8 mouse cellular contexts compared by ENCODE assay signal in the genomic region with DNA sequence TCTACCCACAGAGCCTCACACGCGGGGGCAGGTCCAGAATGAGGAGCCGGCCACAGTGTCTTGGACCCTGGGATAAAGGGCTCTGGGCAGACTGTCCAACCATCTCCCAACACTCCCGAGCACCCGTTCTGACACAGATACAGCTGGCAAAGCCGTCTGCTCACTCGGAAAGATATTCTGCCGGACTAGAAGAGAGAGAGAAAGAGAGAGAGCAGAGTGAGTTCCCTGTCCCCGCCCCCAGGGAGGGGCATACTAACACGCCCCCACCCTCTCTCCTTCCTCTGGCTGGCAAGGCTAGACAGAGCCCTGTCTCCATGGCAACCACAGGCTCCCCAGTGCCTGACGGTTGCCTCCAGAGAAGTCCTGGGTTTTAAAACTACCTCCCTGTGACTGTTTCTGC. TPM values are rescaled to one million over a fixed set of nuclear protein-coding genes. Genes with fewer than 3 reads are reported as not detected.
DNase-seq lines count a peak whose midpoint lies in the region; ATAC-seq lines count a peak whose summit lies in the region.

No protein-coding gene starts in this region.

- peaks cover 31% of the 10 kb centered on the region for H3K4me1 ChIP-seq in intestine, embryonic 15.5 days (replicated peaks)

- H3K27me3 ChIP-seq in intestine, embryonic 15.5 days (replicated peaks), result peaks cover 5% of the 10 kb centered on the region

- no peak overlapping the region for H3K9ac ChIP-seq in intestine, embryonic 15.5 days

- peak; percentile 79 for ATAC-seq in activated CD4-positive, CD25-positive, alpha-beta regulatory T cell, adult 4 months
- ATAC-seq in intestine, embryonic 15.5 days, result peak; percentile 52; the same call in 1 of the 2 replicates
- ATAC-seq in megakaryocyte progenitor cell, adult 5-6 weeks (replicated peaks; ENCODE audit: poor library complexity), result peak; percentile 77
- ATAC-seq in erythroblast, adult 5-6 weeks (replicated peaks; ENCODE audit: low FRiP score, poor library complexity, severe bottlenecking), result no peak

- DNase-seq in embryo, embryonic 10.5 days (ENCODE audit: low spot score), result peak; percentile 96
- peak; percentile 59 to 61 for DNase-seq in gastrocnemius, postnatal 36 days
- peak; percentile 93 to 97 for DNase-seq in left cerebral cortex, postnatal 14 days (ENCODE audit: low spot score in 2 of 2)
- peak; percentile 95 to 97 for DNase-seq in right cerebral cortex, postnatal 10 days (ENCODE audit: low spot score in 2 of 2)

- H3K27ac ChIP-seq in intestine, embryonic 15.5 days, result 0 out of 2 replicates have a peak overlapping the region, but pooled peaks have one; percentile 8

- intact Hi-C loops in gastrocnemius, postnatal 36 days (cut with DNase I), result loop anchor here (5.0 kb wide), 1 partner anchor 179 kb away; no protein-coding TSS in a partner anchor
- intact Hi-C loops in left cerebral cortex, postnatal 14 days (cut with DNase I), result loop anchor here (1.0 kb wide), 1 partner anchor 360 kb away; no protein-coding TSS in a partner anchor

- H3K4me3 ChIP-seq in intestine, embryonic 15.5 days (replicated peaks), result 0 out of 2 replicates have a peak overlapping the region, but pooled peaks have one; percentile 3

- peak overlapping the region; percentile 50 for H3K4me2 ChIP-seq in intestine, embryonic 15.5 days (replicated peaks)

- no peaks in the 10 kb centered on the region for H3K36me3 ChIP-seq in intestine, embryonic 15.5 days

- WGBS in intestine, embryonic 15.5 days, result 4% methylated on average over 11 of the region's 11 CpGs

- no peaks in the 10 kb centered on the region for H3K9me3 ChIP-seq in intestine, embryonic 15.5 days

RNA-seq across cellular contexts. Expression of a gene that starts 7.1 kb away (rescaled TPM):
- under 1 TPM; 0.73 to 0.76 TPM for polyA plus RNA-seq in activated CD4-positive, CD25-positive, alpha-beta regulatory T cell, adult 4 months (2017; shearing (Covaris generic))
- total RNA-seq in gastrocnemius, postnatal 36 days (2021), result 1 to 10 TPM; 1.3 to 5.3 TPM
- 1.1 and 1.8 TPM in 2 replicates for polyA plus RNA-seq in intestine, embryonic 15.5 days (2015; fragmentation: Nextera tagmentation; extraction: Ambion mirVana)
- total RNA-seq in left cerebral cortex, postnatal 14 days (2021), result 1 to 10 TPM; 2.4 to 3.6 TPM
- total RNA-seq in megakaryocyte progenitor cell, adult 5-6 weeks (2015), result not detected in 2 replicates
- not detected in 2 replicates for total RNA-seq in megakaryocyte progenitor cell, adult 5-6 weeks (2017)
- total RNA-seq in erythroblast, adult 5-6 weeks (2015; ENCODE audit: low replicate concordance), result not detected in 2 replicates
- not detected in 2 replicates for total RNA-seq in erythroblast, adult 5-6 weeks (2017; ENCODE audit: low replicate concordance)

RNA-seq across cellular contexts. Expression of a gene that starts 11.2 kb away (rescaled TPM):
- 10 to 100 TPM; 28.2 to 38.9 TPM for polyA plus RNA-seq in activated CD4-positive, CD25-positive, alpha-beta regulatory T cell, adult 4 months (2017; shearing (Covaris generic))
- 10 to 100 TPM; 13.0 to 15.9 TPM for total RNA-seq in gastrocnemius, postnatal 36 days (2021)
- polyA plus RNA-seq in intestine, embryonic 15.5 days (2015; fragmentation: Nextera tagmentation; extraction: Ambion mirVana), result 84.5 and 85.4 TPM in 2 replicates
- total RNA-seq in left cerebral cortex, postnatal 14 days (2021), result 10 to 100 TPM; 39.6 to 40.7 TPM
- total RNA-seq in megakaryocyte progenitor cell, adult 5-6 weeks (2015), result 15.4 and 20.2 TPM in 2 replicates
- total RNA-seq in megakaryocyte progenitor cell, adult 5-6 weeks (2017), result 15.4 and 19.9 TPM in 2 replicates
- total RNA-seq in erythroblast, adult 5-6 weeks (2015; ENCODE audit: low replicate concordance), result 2.7 TPM in 2 replicates
- total RNA-seq in erythroblast, adult 5-6 weeks (2017; ENCODE audit: low replicate concordance), result 3.9 TPM in 1 of 2 replicates, not detected in the other

RNA-seq across cellular contexts. Expression of a gene that starts 33.8 kb away (rescaled TPM):
- polyA plus RNA-seq in activated CD4-positive, CD25-positive, alpha-beta regulatory T cell, adult 4 months (2017; shearing (Covaris generic)), result 10 to 100 TPM; 27.4 to 36.2 TPM
- total RNA-seq in gastrocnemius, postnatal 36 days (2021), result 1 to 10 TPM; 6.6 to 7.6 TPM
- polyA plus RNA-seq in intestine, embryonic 15.5 days (2015; fragmentation: Nextera tagmentation; extraction: Ambion mirVana), result 22.4 and 23.3 TPM in 2 replicates
- 10 to 100 TPM; 30.7 to 35.9 TPM for total RNA-seq in left cerebral cortex, postnatal 14 days (2021)
- total RNA-seq in megakaryocyte progenitor cell, adult 5-6 weeks (2015), result 8.2 and 11.0 TPM in 2 replicates
- 23.9 and 24.2 TPM in 2 replicates for total RNA-seq in megakaryocyte progenitor cell, adult 5-6 weeks (2017)
- 13.6 and 19.2 TPM in 2 replicates for total RNA-seq in erythroblast, adult 5-6 weeks (2015; ENCODE audit: low replicate concordance)
- total RNA-seq in erythroblast, adult 5-6 weeks (2017; ENCODE audit: low replicate concordance), result 40.6 and 42.2 TPM in 2 replicates

RNA-seq across cellular contexts. Expression of a gene that starts 38.4 kb away (rescaled TPM):
- not detected for polyA plus RNA-seq in activated CD4-positive, CD25-positive, alpha-beta regulatory T cell, adult 4 months (2017; shearing (Covaris generic))
- total RNA-seq in gastrocnemius, postnatal 36 days (2021), result 1 to 10 TPM; 1.9 to 2.4 TPM
- polyA plus RNA-seq in intestine, embryonic 15.5 days (2015; fragmentation: Nextera tagmentation; extraction: Ambion mirVana), result 2.5 and 4.3 TPM in 2 replicates
- 1 to 10 TPM; 2.3 to 3.3 TPM for total RNA-seq in left cerebral cortex, postnatal 14 days (2021)
- total RNA-seq in megakaryocyte progenitor cell, adult 5-6 weeks (2015), result not detected in 2 replicates
- not detected in 2 replicates for total RNA-seq in megakaryocyte progenitor cell, adult 5-6 weeks (2017)
- not detected in 2 replicates for total RNA-seq in erythroblast, adult 5-6 weeks (2015; ENCODE audit: low replicate concordance)
- not detected in 2 replicates for total RNA-seq in erythroblast, adult 5-6 weeks (2017; ENCODE audit: low replicate concordance)
